Mouse (Mus musculus): ENCODE measurements around the gene Art3. TPM values are rescaled to one million over a fixed set of nuclear protein-coding genes. Genes with fewer than 3 reads are reported as not detected.
A peak's percentile ranks its signal among the peaks of the same experiment; 100 is the strongest.

Art3 gene
- polyA plus RNA-seq, 1 experiment from 2014 or later, result 37.5 TPM

GRCm38 (mm10) chr5:92366565-92366964 lies 34.9 kb downstream of the Art3 start:
- 0 out of 2 replicates have a peak, but pooled peaks cover 10% of the 10 kb centered on the region for H3K27me3 ChIP-seq (replicated peaks)
- no peaks in the 10 kb centered on the region for H3K9me3 ChIP-seq (replicated peaks)
- H3K4me3 ChIP-seq, result no peak overlapping the region
- no peak overlapping the region for H3K9ac ChIP-seq
- 66% methylated on average over 6 of the region's 6 CpGs for WGBS
- H3K4me2 ChIP-seq, result no peak overlapping the region
- H3K27ac ChIP-seq (ENCODE audit: poor library complexity, severe bottlenecking), result no peak overlapping the region
- ATAC-seq (ENCODE audit: insufficient number of reproducible peaks, low FRiP score), result no peak
- no peaks in the 10 kb centered on the region for H3K36me3 ChIP-seq
- peaks cover 11% of the 10 kb centered on the region for H3K4me1 ChIP-seq (replicated peaks)

DNA sequence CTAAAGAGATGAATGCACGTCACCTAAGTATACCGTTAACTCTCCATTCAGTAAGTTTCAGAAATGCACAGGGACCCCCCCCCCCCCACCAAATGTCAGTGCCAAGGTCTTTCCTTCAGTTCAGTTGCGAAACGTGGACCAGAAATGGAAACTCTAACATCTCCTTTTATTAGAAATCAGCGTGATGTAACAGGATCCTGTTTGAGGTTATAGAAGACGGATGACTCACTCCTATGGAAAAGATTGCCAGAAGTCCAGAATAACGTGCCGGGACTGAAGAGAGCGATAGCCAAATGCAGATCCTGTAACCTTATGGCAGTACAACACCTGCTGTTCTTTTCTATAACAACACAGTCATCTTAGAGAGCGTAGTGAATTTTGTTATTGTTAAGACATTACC lies 36.8 kb downstream of the Art3 start:
- 0 out of 2 replicates have a peak, but pooled peaks cover 10% of the 10 kb centered on the region for H3K27me3 ChIP-seq (replicated peaks)
- 0 out of 2 replicates have a peak overlapping the region, but pooled peaks have one; percentile 0 for H3K27ac ChIP-seq (ENCODE audit: poor library complexity, severe bottlenecking)
- WGBS, result 53% methylated on average over 10 of the region's 10 CpGs
- H3K4me1 ChIP-seq (replicated peaks), result peaks cover 12% of the 10 kb centered on the region
- H3K9ac ChIP-seq, result no peak overlapping the region
- no peak overlapping the region for H3K4me2 ChIP-seq
- H3K9me3 ChIP-seq (replicated peaks), result no peaks in the 10 kb centered on the region
- H3K4me3 ChIP-seq, result no peak overlapping the region
- no peak for ATAC-seq (ENCODE audit: insufficient number of reproducible peaks, low FRiP score)
- H3K36me3 ChIP-seq, result no peaks in the 10 kb centered on the region

DNA sequence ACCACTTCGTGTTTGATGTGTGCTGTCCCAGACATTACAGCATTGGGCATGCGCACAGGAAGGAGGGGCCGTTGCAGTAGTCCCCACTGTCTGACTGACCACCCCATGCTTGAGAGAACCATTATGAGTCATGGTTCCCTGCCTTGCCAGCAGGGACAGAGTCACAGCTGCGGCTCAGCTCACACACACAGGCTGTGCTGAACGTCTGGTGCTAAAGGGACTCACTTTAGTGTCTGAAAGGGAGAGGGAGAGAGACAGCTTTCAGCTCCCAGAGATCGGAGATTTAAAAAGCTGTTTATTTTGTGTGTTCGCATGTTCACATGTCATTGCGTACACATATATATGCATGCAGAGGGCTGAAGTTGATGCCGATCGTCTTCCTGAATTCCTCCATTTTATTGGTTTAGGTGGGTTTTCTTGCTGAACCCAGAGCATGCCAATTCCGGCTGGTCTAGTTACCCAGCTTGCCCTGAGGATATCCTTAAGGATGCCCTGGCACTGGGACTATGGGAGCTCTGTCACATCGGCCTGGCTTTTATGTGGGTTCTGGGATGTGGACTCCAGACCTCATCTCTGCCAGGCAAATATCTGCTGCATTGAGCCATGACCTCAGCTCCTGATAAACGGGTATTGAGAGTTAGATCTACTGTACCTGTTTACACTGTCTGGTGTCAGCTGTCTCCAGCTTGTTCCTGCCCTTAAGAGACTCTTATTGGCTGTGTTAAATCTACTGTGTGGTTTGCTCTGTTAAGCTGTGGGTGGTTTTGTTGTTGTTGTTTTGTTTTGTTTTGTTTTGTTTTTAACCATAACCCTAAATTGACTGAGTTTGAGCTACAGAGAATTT lies 37.7 kb downstream of the Art3 start:
- Histone ChIP-seq H3K9me3 (replicated peaks) (no peaks in the 10 kb centered on the region), H3K4me2 (no peak overlapping the region), H3K9ac (no peak overlapping the region), H3K27me3 (replicated peaks) (0 out of 2 replicates have a peak, but pooled peaks cover 6% of the 10 kb centered on the region), H3K4me3 (no peak overlapping the region), H3K27ac (ENCODE audit: poor library complexity, severe bottlenecking) (no peak overlapping the region), H3K4me1 (replicated peaks) (peaks cover 16% of the 10 kb centered on the region), H3K36me3 (no peaks in the 10 kb centered on the region)
- 67% methylated on average over 13 of the region's 13 CpGs for WGBS
- peak; percentile 63 for ATAC-seq (ENCODE audit: insufficient number of reproducible peaks, low FRiP score)

GRCm38 (mm10) chr5:92370392-92370791 lies 38.8 kb downstream of the Art3 start:
- Histone ChIP-seq H3K36me3 (no peaks in the 10 kb centered on the region), H3K27me3 (replicated peaks) (no peaks in the 10 kb centered on the region), H3K4me3 (no peak overlapping the region), H3K27ac (ENCODE audit: poor library complexity, severe bottlenecking) (no peak overlapping the region), H3K9ac (no peak overlapping the region), H3K9me3 (replicated peaks) (no peaks in the 10 kb centered on the region), H3K4me2 (no peak overlapping the region), H3K4me1 (replicated peaks) (peaks cover 23% of the 10 kb centered on the region)
- WGBS, result 77% methylated on average over 6 of the region's 6 CpGs
- ATAC-seq (ENCODE audit: insufficient number of reproducible peaks, low FRiP score), result no peak

DNA sequence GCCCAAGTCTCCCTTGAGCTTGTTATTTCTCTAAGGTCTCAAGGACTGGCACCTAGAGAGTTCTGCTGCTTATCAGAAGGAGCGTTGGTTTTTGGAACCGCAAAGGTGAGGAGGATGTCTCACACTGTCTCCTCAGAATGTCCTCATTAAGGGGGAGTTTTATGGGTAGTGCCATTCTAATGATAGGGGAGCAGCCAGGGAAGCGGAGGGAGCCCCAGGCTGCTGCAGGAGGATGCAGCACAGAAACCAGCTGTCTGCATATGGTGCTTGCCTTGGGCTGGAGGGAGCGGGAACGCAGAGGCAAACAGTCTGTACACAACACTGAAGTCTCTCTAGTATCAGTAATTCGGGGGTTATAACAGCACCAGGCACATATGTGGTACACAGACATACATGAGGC lies 39.3 kb downstream of the Art3 start:
- 82% methylated on average over 6 of the region's 6 CpGs for WGBS
- Histone ChIP-seq H3K9me3 (replicated peaks) (no peaks in the 10 kb centered on the region), H3K36me3 (no peaks in the 10 kb centered on the region), H3K9ac (no peak overlapping the region), H3K27me3 (replicated peaks) (no peaks in the 10 kb centered on the region), H3K4me1 (replicated peaks) (peaks cover 25% of the 10 kb centered on the region), H3K4me3 (no peak overlapping the region), H3K27ac (ENCODE audit: poor library complexity, severe bottlenecking) (no peak overlapping the region), H3K4me2 (no peak overlapping the region)
- ATAC-seq (ENCODE audit: insufficient number of reproducible peaks, low FRiP score), result no peak

GRCm38 (mm10) chr5:92371361-92371976 lies 39.8 kb downstream of the Art3 start:
- no peak overlapping the region for H3K9ac ChIP-seq
- no peak overlapping the region for H3K27ac ChIP-seq (ENCODE audit: poor library complexity, severe bottlenecking)
- H3K36me3 ChIP-seq, result no peaks in the 10 kb centered on the region
- no peak for ATAC-seq (ENCODE audit: insufficient number of reproducible peaks, low FRiP score)
- H3K4me3 ChIP-seq, result no peak overlapping the region
- no peak overlapping the region for H3K4me2 ChIP-seq
- no peaks in the 10 kb centered on the region for H3K9me3 ChIP-seq (replicated peaks)
- peaks cover 27% of the 10 kb centered on the region for H3K4me1 ChIP-seq (replicated peaks)
- no peaks in the 10 kb centered on the region for H3K27me3 ChIP-seq (replicated peaks)
- WGBS, result 78% methylated on average over 14 of the region's 14 CpGs

DNA sequence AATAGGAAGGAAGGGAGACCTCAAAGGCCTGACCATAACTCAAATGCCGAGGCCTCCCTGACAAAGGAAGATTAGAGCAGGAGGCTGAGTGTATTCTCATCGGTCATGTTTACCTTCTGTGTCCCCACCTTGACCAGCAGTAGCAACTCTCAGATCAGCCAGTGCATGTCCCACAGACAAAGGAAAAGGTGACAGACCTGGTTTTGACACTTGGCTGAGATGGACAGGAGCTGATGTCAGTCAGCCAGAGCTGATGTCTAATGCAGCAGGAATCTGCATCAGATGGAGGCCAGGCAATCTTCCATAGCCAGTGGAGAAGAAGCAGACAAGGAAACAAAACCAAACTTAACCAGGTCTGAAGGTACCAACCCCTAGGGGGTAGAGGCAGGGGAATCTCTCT lies 41.0 kb downstream of the Art3 start:
- Histone ChIP-seq H3K27ac (ENCODE audit: poor library complexity, severe bottlenecking) (no peak overlapping the region), H3K4me2 (no peak overlapping the region), H3K27me3 (replicated peaks) (no peaks in the 10 kb centered on the region), H3K9ac (no peak overlapping the region), H3K4me3 (no peak overlapping the region), H3K4me1 (replicated peaks) (peaks cover 36% of the 10 kb centered on the region), H3K36me3 (no peaks in the 10 kb centered on the region), H3K9me3 (replicated peaks) (no peaks in the 10 kb centered on the region)
- no peak for ATAC-seq (ENCODE audit: insufficient number of reproducible peaks, low FRiP score)
- WGBS, result 42% methylated on average over 2 of the region's 2 CpGs

- H3K36me3 ChIP-seq, result no peaks in the 10 kb centered on the region
- H3K4me1 ChIP-seq (replicated peaks), result peaks cover 28% of the 10 kb centered on the region
- H3K27me3 ChIP-seq (replicated peaks), result no peaks in the 10 kb centered on the region
- WGBS, result 39% methylated on average over 6 of the region's 6 CpGs
- ATAC-seq (ENCODE audit: insufficient number of reproducible peaks, low FRiP score), result no peak
- H3K9ac ChIP-seq, result no peak overlapping the region
- H3K27ac ChIP-seq (ENCODE audit: poor library complexity, severe bottlenecking), result no peak overlapping the region
- no peaks in the 10 kb centered on the region for H3K9me3 ChIP-seq (replicated peaks)
- H3K4me3 ChIP-seq, result no peak overlapping the region
- no peak overlapping the region for H3K4me2 ChIP-seq
Measured at GRCm38 (mm10) chr5:92374721-92375142, 43.1 kb downstream of the Art3 start.

DNA sequence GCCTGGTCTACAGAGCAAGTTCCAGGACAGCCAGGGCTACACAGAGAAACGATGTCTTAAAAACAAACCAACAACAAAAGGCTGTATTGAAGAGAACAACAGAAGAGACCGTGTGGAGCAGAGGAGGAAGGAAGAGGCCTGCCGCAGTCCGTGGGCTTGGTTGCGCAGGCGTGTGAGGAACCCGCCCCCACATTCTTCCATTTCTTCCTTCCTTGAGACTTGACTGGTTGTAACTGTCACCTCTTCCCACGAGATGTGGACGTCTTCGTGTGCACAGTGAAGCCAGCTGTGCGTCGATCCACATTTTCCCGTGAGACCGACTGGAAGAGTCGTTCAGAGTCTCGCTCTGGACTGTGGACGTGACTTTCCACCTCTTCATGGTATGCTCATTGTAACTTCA lies 43.7 kb downstream of the Art3 start:
- no peak for ATAC-seq (ENCODE audit: insufficient number of reproducible peaks, low FRiP score)
- no peak overlapping the region for H3K4me2 ChIP-seq

DNA sequence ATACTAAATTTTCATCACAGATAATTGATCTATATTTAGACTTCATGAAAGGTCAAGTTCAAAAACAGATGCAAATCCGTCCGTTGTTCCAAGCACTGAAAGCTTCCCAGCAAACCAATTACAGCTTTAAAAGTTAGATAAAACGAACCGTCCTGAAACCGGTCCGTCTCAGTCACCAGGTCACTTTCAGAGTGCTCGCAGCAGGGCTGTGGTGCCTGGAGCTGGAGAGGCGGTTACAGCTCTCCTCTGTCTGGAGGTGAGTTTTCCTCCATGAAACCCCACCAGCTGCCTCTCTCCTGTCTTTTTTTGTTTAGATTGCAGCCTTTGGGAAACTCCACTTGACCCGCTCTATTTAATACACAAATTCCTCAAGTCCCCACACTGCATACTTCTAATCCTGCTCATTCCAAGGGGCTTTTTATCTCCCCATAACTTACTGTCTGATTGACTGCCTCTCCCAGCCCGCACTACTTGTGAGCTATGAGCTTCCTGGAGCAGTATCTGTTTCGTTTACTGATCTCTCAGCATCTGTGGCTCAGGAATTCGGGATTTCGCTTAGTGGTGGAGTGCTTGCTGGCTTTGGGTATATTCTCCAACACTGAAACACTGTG lies 45.3 kb downstream of the Art3 start:
- Histone ChIP-seq H3K9me3 (replicated peaks) (no peaks in the 10 kb centered on the region), H3K9ac (no peak overlapping the region), H3K36me3 (no peaks in the 10 kb centered on the region), H3K4me2 (peak overlapping the region; percentile 48), H3K27me3 (replicated peaks) (no peaks in the 10 kb centered on the region), H3K4me3 (no peak overlapping the region), H3K27ac (ENCODE audit: poor library complexity, severe bottlenecking) (no peak overlapping the region), H3K4me1 (replicated peaks) (peaks cover 28% of the 10 kb centered on the region)
- ATAC-seq (ENCODE audit: insufficient number of reproducible peaks, low FRiP score), result no peak
- WGBS, result 27% methylated on average over 13 of the region's 13 CpGs

More for the DNA sequence above, 43.7 kb downstream of the Art3 start:
- no peak overlapping the region for H3K4me3 ChIP-seq
- WGBS, result 79% methylated on average over 17 of the region's 17 CpGs
- H3K9me3 ChIP-seq (replicated peaks), result no peaks in the 10 kb centered on the region
- no peaks in the 10 kb centered on the region for H3K27me3 ChIP-seq (replicated peaks)
- no peak overlapping the region for H3K9ac ChIP-seq
- H3K4me1 ChIP-seq (replicated peaks), result peaks cover 28% of the 10 kb centered on the region
- no peak overlapping the region for H3K27ac ChIP-seq (ENCODE audit: poor library complexity, severe bottlenecking)
- H3K36me3 ChIP-seq, result no peaks in the 10 kb centered on the region

Measured in heart, embryonic 12.5 days (tissue).